Mouse (Mus musculus) limb, embryonic 10.5 days (tissue): ENCODE measurements around the gene Itga9. TPM values are rescaled to one million over a fixed set of nuclear protein-coding genes. Genes with fewer than 3 reads are reported as not detected.
A peak's percentile ranks its signal among the peaks of the same experiment; 100 is the strongest.

Experiments used
- DNase-seq: peaks from one replicate; pipeline ENCODE4 v3.0.0-alpha.2; 2017; ENCODE audit warnings: low spot score
- H3K27ac ChIP-seq: fragments of 300-500 bp; sonication (generic); 2 replicates; pipeline ENCODE4 v1.5.1; 2016; ENCODE audit warnings: mild to moderate bottlenecking
- H3K27me3 ChIP-seq: fragments of 300-500 bp; sonication (generic); 2 replicates; pipeline ENCODE4 v1.6.1; 2016; ENCODE audit warnings: low read depth, mild to moderate bottlenecking; ENCODE audit not compliant: poor library complexity, severe bottlenecking
- H3K36me3 ChIP-seq: fragments of 300-500 bp; sonication (generic); 2 replicates; pipeline ENCODE4 v1.6.1; 2016; ENCODE audit warnings: mild to moderate bottlenecking, moderate library complexity
- H3K4me1 ChIP-seq: fragments of 300-500 bp; sonication (generic); 2 replicates; pipeline ENCODE4 v1.6.1; 2016
- H3K4me3 ChIP-seq: fragments of 300-500 bp; sonication (generic); 2 replicates; pipeline ENCODE4 v1.5.1; 2016; ENCODE audit warnings: mild to moderate bottlenecking, moderate library complexity
- H3K9me3 ChIP-seq: fragments of 300-500 bp; sonication (generic); replicated peaks from 2 replicates; pipeline ENCODE4 v1.6.1; 2016; ENCODE audit warnings: mild to moderate bottlenecking
- WGBS: fragments of 180-500 bp; shearing (Covaris S2); methylation state at CpG from one replicate; pipeline ENCODE4 v1.1.7; 2016; 5-methylcytosine and 5-hydroxymethylcytosine counted together
- polyA plus RNA-seq: library from polyadenylated mRNA; unstranded; fragments of >200 nt; fragmentation: Nextera tagmentation; extraction: Ambion mirVana; gene quantifications from 2 replicates; pipeline ENCODE4 v1.2.1, GENCODE M21; 2016

Gene Itga9
- polyA plus RNA-seq, 1 experiment from 2014 or later = 8.8 TPM

DNA sequence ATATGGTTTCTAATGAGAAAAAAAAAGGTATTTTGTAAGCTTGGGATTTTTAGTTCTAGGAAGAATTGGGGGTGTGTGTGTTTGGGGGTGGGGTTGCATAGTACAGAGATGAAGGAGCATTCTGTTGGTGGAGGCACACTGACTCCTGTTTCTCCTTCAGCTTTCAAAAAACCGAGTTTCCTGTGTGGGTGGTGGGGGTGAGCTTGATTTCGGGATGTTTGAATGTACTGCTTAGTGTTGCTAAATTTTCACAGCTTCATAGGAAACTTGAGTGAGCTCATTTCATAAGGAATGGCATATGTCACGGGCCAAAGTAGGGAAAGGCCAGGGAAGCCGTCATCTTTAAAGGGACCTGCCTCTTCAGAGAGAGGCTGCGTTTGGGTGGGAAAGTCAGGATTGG is 122.5 kb downstream of the Itga9 start:
- Histone ChIP-seq H3K4me3 (no peak overlapping the region), H3K9me3 (no peaks in the 10 kb centered on the region), H3K27ac (peak overlapping the region; percentile 17; the same call in 1 of the 2 replicates), H3K36me3 (0 out of 2 replicates have a peak, but pooled peaks cover 2% of the 10 kb centered on the region), H3K4me1 (peaks cover 43% of the 10 kb centered on the region), H3K27me3 (no peaks in the 10 kb centered on the region)
- DNase-seq = no peak
- 87% methylated on average over 5 of the region's 5 CpGs for WGBS

DNA sequence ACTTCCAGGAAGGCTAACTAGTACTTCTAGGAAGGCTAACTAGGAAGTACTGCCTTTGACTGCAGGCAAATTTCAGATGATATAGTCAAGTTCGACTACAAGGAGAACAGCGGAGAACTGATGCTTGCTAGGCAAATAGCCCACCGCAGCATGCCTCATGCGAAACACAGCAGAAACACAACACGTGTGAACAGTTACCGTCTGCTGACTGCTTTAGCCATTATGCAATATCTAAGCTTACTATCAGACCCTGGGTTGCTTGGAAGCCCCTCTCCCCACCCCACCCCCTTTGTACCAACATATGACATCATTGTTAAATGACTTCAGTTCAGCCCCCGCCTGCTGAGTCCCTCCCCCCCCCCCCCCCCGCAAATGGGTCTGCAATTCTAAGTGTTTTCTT is 123.7 kb downstream of the Itga9 start:
- H3K27ac ChIP-seq = peak overlapping the region; percentile 56; the same call in 1 of the 2 replicates
- peaks cover 48% of the 10 kb centered on the region for H3K4me1 ChIP-seq

DNA sequence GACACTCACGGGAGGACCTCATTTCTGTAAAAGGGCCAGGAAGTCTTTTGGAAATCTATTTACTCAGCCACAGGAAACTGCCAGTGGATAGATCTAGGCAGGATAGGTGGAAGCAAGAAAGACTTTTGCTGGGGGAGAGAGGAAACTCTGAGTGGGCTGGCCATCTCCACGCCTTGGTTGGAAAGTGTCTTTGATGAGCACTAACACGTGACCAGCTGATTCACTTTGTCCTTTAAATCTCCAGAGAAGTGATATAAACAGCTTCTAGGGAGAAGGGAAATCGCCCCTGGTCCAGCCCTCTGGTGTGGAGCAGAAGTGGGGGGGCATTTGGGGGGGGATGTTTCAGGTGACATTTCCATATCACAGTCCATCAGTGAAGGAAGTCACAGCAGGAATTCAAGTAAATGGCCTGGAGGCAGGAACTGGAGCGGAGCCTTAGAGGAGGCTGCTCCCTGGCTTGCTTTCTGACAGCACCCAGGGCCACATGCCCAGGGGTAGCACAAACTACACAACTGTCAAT is 124.4 kb downstream of the Itga9 start:
- Histone ChIP-seq H3K9me3 (no peaks in the 10 kb centered on the region), H3K4me3 (no peak overlapping the region), H3K4me1 (peaks cover 45% of the 10 kb centered on the region), H3K27me3 (no peaks in the 10 kb centered on the region), H3K36me3 (no peaks in the 10 kb centered on the region), H3K27ac (peak overlapping the region; percentile 64)
- DNase-seq = no peak
- 50% methylated on average over 5 of the region's 5 CpGs for WGBS

More for the DNA sequence above, 123.7 kb downstream of the Itga9 start:
- Histone ChIP-seq H3K4me3 (no peak overlapping the region), H3K36me3 (no peaks in the 10 kb centered on the region), H3K9me3 (no peaks in the 10 kb centered on the region), H3K27me3 (no peaks in the 10 kb centered on the region)
- no peak for DNase-seq
- 87% methylated on average over 8 of the region's 8 CpGs for WGBS

DNA sequence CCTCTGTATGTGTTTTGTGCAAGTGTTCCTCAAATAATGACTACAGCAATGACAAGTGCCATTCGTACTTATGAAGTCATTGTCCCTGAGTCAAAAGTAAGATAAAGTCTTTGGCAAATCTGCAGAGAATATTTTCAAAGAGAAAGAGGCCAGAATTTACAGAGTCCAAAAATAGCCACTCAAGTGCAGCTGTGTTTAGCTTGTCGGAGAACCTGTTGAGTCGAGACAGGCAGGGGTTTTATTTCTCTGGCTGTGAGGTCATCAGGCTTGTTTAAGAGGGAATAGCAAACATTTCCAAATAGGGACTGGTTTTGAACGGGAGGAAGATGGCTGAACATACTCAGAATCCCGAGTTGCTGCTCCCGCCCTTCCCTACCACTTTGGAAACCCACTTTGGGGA is 125.2 kb downstream of the Itga9 start:
- Histone ChIP-seq H3K4me3 (no peak overlapping the region), H3K9me3 (no peaks in the 10 kb centered on the region), H3K27ac (peak overlapping the region; percentile 19; the same call in 1 of the 2 replicates), H3K4me1 (peaks cover 45% of the 10 kb centered on the region), H3K36me3 (no peaks in the 10 kb centered on the region), H3K27me3 (no peaks in the 10 kb centered on the region)
- DNase-seq = no peak
- 86% methylated on average over 6 of the region's 6 CpGs for WGBS

DNA sequence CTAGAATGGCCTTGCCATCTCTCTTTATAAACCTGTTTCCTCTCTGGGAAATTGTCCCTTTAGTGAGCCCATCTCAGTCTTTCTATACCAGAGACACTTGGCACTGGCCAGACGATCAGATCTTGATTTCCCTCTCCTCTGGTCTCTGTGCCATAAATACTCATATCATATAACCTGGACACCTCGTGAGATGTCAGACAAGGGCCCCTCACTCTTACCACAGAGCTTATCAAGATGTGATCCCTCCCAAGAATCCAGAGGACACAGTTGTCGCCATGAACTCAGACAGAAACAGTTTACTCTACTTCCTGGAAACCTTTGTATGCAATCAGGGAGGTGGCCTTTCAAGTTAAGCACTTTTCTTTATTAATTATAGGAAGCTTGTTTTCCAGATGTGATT is 127.1 kb downstream of the Itga9 start:
- Histone ChIP-seq H3K36me3 (no peaks in the 10 kb centered on the region), H3K27me3 (no peaks in the 10 kb centered on the region), H3K27ac (no peak overlapping the region), H3K9me3 (no peaks in the 10 kb centered on the region), H3K4me1 (peaks cover 47% of the 10 kb centered on the region), H3K4me3 (no peak overlapping the region)
- DNase-seq = no peak
- WGBS = 81% methylated on average over 3 of the region's 3 CpGs

DNA sequence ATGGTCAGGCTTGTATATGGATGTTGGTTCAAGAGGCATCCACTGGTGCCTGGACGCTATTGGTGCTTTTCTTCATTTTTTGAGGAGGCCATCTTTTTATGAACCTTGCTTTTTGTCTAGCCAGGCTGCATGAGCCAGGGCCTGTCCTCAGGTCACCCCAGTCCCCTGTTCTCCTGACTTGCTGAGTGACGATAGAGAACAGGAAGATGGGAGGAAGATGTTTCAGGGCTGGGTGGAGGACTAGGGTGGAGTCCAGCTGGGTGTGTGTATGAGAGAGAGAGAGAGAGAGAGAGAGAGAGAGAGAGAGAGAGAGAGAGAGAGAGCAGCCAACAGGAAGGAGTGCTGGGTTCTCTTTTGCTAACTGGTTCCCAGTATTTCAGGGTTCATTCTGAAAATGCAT is 130.6 kb downstream of the Itga9 start:
- DNase-seq = no peak
- Histone ChIP-seq H3K4me3 (no peak overlapping the region), H3K36me3 (no peaks in the 10 kb centered on the region), H3K4me1 (peaks cover 28% of the 10 kb centered on the region), H3K27ac (no peak overlapping the region), H3K9me3 (no peaks in the 10 kb centered on the region), H3K27me3 (no peaks in the 10 kb centered on the region)
- WGBS = 84% methylated on average over 2 of the region's 2 CpGs

DNA sequence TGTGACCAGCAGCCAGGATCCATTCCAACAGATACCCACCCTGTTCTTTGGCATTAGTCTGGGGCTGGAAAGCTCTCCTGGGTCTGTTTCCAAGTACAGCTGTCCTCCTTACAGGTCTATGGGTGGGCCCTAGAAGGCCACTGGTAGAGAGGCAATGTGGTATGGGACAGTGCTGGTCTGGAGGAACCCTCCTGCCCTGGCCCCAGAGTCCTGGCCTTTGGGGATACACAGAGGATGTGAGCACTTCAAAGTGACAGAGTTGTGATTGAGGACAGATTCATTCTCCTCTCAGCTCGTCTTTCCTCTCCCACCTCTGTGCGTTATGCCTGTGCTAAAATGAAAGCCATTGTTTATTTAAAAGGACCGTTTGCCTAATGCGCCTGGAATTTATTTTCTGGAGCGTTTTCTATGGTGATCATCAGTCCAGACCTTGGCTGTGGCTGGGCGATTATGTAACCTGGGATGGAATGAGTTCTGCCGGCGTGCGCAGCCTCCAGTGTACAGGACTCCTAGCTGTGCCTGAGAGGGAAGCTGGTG is 131.2 kb downstream of the Itga9 start:
- peaks cover 32% of the 10 kb centered on the region for H3K4me1 ChIP-seq
- no peak for DNase-seq
- H3K27ac ChIP-seq = no peak overlapping the region
- 66% methylated on average over 9 of the region's 9 CpGs for WGBS
- no peaks in the 10 kb centered on the region for H3K9me3 ChIP-seq
- no peaks in the 10 kb centered on the region for H3K36me3 ChIP-seq
- H3K4me3 ChIP-seq = no peak overlapping the region
- H3K27me3 ChIP-seq = no peaks in the 10 kb centered on the region

DNA sequence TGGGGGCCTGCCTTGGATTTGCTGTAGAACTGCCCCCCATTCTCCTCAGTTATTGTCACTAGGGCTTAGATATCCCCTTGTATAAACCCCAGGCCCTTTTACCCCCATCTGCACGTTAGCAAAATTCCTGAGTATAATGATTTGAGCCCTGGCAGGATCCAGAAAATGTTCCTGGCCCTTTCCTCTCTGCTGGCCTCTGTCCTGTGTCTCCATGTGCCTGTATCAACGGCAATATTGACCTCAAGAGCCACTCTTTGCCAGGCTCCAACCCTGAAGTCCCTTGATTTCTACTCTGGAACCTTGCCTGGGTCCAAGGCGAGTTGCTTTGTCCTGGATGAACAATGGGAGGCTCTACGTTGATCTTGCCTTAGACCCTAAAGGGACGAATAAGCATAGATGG is 131.8 kb downstream of the Itga9 start:
- no peak overlapping the region for H3K4me3 ChIP-seq
- no peaks in the 10 kb centered on the region for H3K9me3 ChIP-seq
- no peaks in the 10 kb centered on the region for H3K36me3 ChIP-seq
- H3K27me3 ChIP-seq = no peaks in the 10 kb centered on the region
- H3K4me1 ChIP-seq = peaks cover 32% of the 10 kb centered on the region
- 90% methylated on average over 5 of the region's 5 CpGs for WGBS
- DNase-seq = no peak
- no peak overlapping the region; the same call in 1 of the 2 replicates for H3K27ac ChIP-seq

DNA sequence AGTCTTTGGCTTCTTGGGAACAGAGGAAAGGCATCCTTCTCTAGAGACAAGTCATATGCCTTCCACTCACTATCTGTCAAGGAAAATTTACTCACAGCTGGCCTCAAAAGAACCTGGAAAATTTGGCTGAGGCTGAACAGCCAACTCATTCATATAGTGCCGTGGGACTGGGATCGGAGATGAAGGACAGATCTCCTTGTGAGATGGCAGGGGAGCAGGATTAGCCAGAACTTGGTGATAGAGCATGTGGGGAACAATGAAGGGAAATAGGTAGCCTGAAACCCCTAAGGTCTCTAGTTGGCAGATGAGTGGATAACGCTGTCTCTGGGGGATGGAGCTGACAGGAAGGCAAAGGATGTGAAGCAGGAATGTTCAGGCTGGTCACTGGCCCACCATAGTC is 132.6 kb downstream of the Itga9 start:
- H3K4me3 ChIP-seq = no peak overlapping the region

DNA sequence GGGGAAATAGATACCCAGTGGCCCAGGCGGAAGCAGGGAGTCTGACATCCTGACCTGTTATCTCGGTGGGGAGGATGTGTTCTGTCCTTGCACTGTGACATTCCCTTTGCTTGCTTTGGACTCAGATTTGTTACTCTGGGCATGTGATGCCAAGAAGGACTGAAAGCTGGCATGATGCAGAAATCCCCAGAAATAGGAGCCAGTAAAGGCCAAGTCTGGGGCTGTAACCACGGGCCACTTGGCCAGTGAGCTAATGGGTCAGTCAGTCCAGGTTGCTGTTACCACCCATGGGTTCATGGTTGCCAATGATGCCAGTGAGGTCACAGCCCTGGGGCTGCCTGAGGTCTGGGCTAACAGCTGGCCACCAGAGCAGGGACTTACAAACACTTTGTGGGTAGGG is 133.2 kb downstream of the Itga9 start:
- Histone ChIP-seq H3K27me3 (no peaks in the 10 kb centered on the region), H3K4me3 (no peak overlapping the region), H3K4me1 (peaks cover 30% of the 10 kb centered on the region), H3K9me3 (no peaks in the 10 kb centered on the region), H3K36me3 (0 out of 2 replicates have a peak, but pooled peaks cover 4% of the 10 kb centered on the region), H3K27ac (no peak overlapping the region)
- DNase-seq = no peak
- 88% methylated on average over 3 of the region's 3 CpGs for WGBS

More for the DNA sequence above, 132.6 kb downstream of the Itga9 start:
- no peaks in the 10 kb centered on the region for H3K9me3 ChIP-seq
- H3K27ac ChIP-seq = no peak overlapping the region
- peaks cover 32% of the 10 kb centered on the region for H3K4me1 ChIP-seq
- 0 out of 2 replicates have a peak, but pooled peaks cover 1% of the 10 kb centered on the region for H3K36me3 ChIP-seq
- 94% methylated on average over 3 of the region's 3 CpGs for WGBS
- no peak for DNase-seq
- no peaks in the 10 kb centered on the region for H3K27me3 ChIP-seq

DNA sequence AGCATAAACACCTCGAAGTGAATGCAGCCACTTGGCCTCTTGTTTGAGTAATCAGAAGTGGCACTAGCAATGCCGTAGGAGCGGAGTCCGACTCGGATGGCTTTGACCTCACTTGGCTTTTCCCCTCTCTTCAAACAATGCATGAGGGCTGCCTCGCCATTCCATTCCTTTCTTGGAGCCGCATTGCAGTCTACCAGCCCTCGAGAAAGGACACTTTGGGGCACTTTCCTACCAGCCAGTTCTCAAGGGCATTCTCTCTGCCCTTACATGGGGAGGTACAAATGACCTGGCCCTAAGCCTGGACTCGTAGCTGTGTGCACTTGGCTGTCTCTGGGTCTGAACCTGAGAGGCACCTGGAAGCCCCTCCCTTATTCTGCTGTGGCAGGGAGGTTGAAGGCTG is 134.8 kb downstream of the Itga9 start:
- Histone ChIP-seq H3K36me3 (peaks cover 8% of the 10 kb centered on the region; the same call in 1 of the 2 replicates), H3K27ac (peak overlapping the region; percentile 8; the same call in 1 of the 2 replicates), H3K9me3 (no peaks in the 10 kb centered on the region; the same call in 1 of the 2 replicates), H3K4me3 (no peak overlapping the region), H3K27me3 (no peaks in the 10 kb centered on the region), H3K4me1 (peaks cover 27% of the 10 kb centered on the region)
- 91% methylated on average over 9 of the region's 9 CpGs for WGBS
- no peak for DNase-seq

DNA sequence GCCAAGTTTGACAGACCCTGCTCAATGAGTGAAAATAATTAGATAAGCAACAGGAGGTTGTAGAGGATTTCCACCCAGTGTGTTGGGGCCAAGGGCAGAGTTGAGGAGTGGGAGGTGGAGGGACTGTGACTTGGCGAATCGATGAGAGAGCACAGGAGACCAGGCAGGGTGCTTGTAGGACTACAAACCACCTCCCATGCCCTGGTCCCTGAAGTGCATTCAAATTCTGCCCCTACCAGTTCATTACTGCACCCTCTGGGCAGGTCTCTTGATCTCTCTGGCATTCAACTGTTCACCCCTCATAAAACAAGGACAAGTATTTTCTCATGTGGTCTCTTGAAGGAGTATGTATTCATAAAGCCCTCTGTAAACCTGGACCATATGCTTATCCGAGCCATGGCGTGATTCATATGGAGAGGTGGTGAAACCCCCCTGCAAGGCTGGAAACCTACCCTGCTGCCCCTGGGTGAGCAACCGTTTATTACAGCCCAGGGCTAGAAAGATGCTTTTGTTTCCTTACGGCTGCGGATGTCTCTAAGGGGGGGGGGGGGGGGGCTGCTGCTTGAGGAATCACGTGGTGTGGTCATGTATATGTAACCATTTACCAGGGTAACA is 143.0 kb downstream of the Itga9 start:
- no peak for DNase-seq
- no peaks in the 10 kb centered on the region for H3K27me3 ChIP-seq
- H3K4me3 ChIP-seq = no peak overlapping the region

DNA sequence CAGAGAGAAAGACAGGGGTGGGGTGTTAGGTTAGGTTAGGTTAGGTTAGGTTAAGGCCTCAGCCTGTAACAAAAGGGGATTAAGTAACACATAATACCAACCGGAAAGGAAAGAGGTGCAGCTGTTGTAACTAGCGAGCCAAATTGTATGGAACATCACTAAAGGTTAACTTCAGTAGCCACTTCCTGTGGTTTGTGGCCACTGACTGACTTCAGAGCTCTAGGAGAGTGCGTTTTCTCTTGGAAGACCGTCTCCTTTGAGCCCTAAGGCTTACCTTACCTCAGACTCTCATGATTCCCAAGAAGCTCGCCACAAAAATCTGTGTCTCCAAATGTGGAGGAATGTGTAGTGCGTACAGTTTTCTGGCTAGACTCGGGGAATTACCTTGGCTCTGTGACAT is 144.3 kb downstream of the Itga9 start:
- peak overlapping the region; percentile 75; the same call in 1 of the 2 replicates for H3K27ac ChIP-seq
- no peak overlapping the region for H3K4me3 ChIP-seq
- H3K36me3 ChIP-seq = no peaks in the 10 kb centered on the region; the same call in 1 of the 2 replicates
- WGBS = 88% methylated on average over 7 of the region's 7 CpGs
- no peaks in the 10 kb centered on the region for H3K9me3 ChIP-seq
- DNase-seq = no peak
- peaks cover 48% of the 10 kb centered on the region for H3K4me1 ChIP-seq
- no peaks in the 10 kb centered on the region for H3K27me3 ChIP-seq

More for the DNA sequence above, 143.0 kb downstream of the Itga9 start:
- Histone ChIP-seq H3K27ac (peak overlapping the region; percentile 75; the same call in 1 of the 2 replicates), H3K9me3 (no peaks in the 10 kb centered on the region; the same call in 1 of the 2 replicates), H3K36me3 (peaks cover 4% of the 10 kb centered on the region; the same call in 1 of the 2 replicates), H3K4me1 (peaks cover 43% of the 10 kb centered on the region)
- WGBS = 64% methylated on average over 8 of the region's 8 CpGs
